Mouse (Mus musculus) left cerebral cortex, postnatal 14 days (tissue): ENCODE data around the gene Pfkm. TPM values are rescaled to one million over a fixed set of nuclear protein-coding genes. Genes with fewer than 3 reads are reported as not detected.

ENCODE experiments used
- DNase-seq, 2 experiments: peaks; one replicate each; pipeline ENCODE4 v3.0.0; 2021 to 2022; ENCODE audit warnings: low spot score in 2 of 2, mixed read lengths in 1 of 2
- intact Hi-C: fragments of 180-260 bp; cut with DNase I; formaldehyde crosslinking; loops from one replicate; pipeline ENCODE4 v1.15.1; 2025
- total RNA-seq, 2 experiments: library from RNA; stranded (reverse); gene quantifications; 2 replicates each; pipeline ENCODE4 v1.2.3; 2021

Pfkm gene
- total RNA-seq, 2 experiments from 2014 or later: 349 to 369 TPM

- intact Hi-C loops: no loop called here
- no peak for DNase-seq
These were observed 39.7 kb downstream of the Pfkm start for GRCm38 (mm10) chr15:98131942-98132655.

- DNase-seq: no peak
- intact Hi-C loops: no loop called here
These were observed 41.1 kb downstream of the Pfkm start for GRCm38 (mm10) chr15:98133471-98133870.

- intact Hi-C loops: no loop called here
- DNase-seq: peak; percentile 43 to 54
These were observed 41.6 kb downstream of the Pfkm start for GRCm38 (mm10) chr15:98134034-98134433.

GRCm38 (mm10) chr15:98134666-98135065 is 42.3 kb downstream of the Pfkm start:
- DNase-seq: peak in 1 of 2 experiments; percentile 31
- intact Hi-C loops: no loop called here

GRCm38 (mm10) chr15:98135671-98136070 is 43.3 kb downstream of the Pfkm start:
- intact Hi-C loops: no loop called here
- DNase-seq: no peak

- no peak for DNase-seq
- intact Hi-C loops: no loop called here
These were observed 44.5 kb downstream of the Pfkm start for GRCm38 (mm10) chr15:98136871-98137270.

GRCm38 (mm10) chr15:98139763-98140162 is 47.4 kb downstream of the Pfkm start:
- DNase-seq: no peak
- intact Hi-C loops: no loop called here

GRCm38 (mm10) chr15:98140809-98141208 is 48.4 kb downstream of the Pfkm start:
- intact Hi-C loops: no loop called here

GRCm38 (mm10) chr15:98142515-98142914 is 50.1 kb downstream of the Pfkm start:
- intact Hi-C loops: no loop called here
- DNase-seq: no peak

More at GRCm38 (mm10) chr15:98140809-98141208, 48.4 kb downstream of the Pfkm start:
- DNase-seq: no peak

GRCm38 (mm10) chr15:98144861-98145507 is 52.6 kb downstream of the Pfkm start:
- intact Hi-C loops: loop anchor here (5.0 kb wide), 1 partner anchor 38 kb away; no protein-coding TSS in a partner anchor
- no peak for DNase-seq

- DNase-seq: peak; percentile 95 to 97
- intact Hi-C loops: loop anchor here (5.0 kb wide), 1 partner anchor 38 kb away; no protein-coding TSS in a partner anchor
These were observed 53.3 kb downstream of the Pfkm start for GRCm38 (mm10) chr15:98145559-98146181.

- no peak for DNase-seq
- intact Hi-C loops: loop anchor here (5.0 kb wide), 1 partner anchor 41 kb away; no protein-coding TSS in a partner anchor
These were observed 56.0 kb downstream of the Pfkm start for GRCm38 (mm10) chr15:98148356-98148755.

- intact Hi-C loops: loop anchor here (5.0 kb wide), 1 partner anchor 42 kb away; no protein-coding TSS in a partner anchor
- no peak for DNase-seq
These were observed 56.8 kb downstream of the Pfkm start for GRCm38 (mm10) chr15:98149166-98149602.

GRCm38 (mm10) chr15:98152916-98153315 is 60.5 kb downstream of the Pfkm start:
- intact Hi-C loops: loop anchor here (5.0 kb wide), 1 partner anchor 61 kb away; the partner anchor contains the start of genes Pfkm and Senp1
- no peak for DNase-seq

GRCm38 (mm10) chr15:98153625-98154024 is 61.2 kb downstream of the Pfkm start:
- intact Hi-C loops: loop anchor here (5.0 kb wide), 1 partner anchor 61 kb away; the partner anchor contains the start of genes Pfkm and Senp1
- DNase-seq: no peak

- intact Hi-C loops: loop anchor here (5.0 kb wide), 1 partner anchor 62 kb away; the partner anchor contains the start of genes Pfkm and Senp1
These were observed 61.8 kb downstream of the Pfkm start for GRCm38 (mm10) chr15:98154146-98154545.

GRCm38 (mm10) chr15:98154631-98155030 is 62.2 kb downstream of the Pfkm start:
- intact Hi-C loops: loop anchor here (5.0 kb wide), 1 partner anchor 62 kb away; the partner anchor contains the start of genes Pfkm and Senp1
- no peak for DNase-seq

More at GRCm38 (mm10) chr15:98154146-98154545, 61.8 kb downstream of the Pfkm start:
- DNase-seq: no peak

- intact Hi-C loops: no loop called here
- no peak for DNase-seq
These were observed 62.9 kb downstream of the Pfkm start for GRCm38 (mm10) chr15:98155272-98155671.

- intact Hi-C loops: no loop called here
These were observed 63.6 kb downstream of the Pfkm start for GRCm38 (mm10) chr15:98155944-98156343.

GRCm38 (mm10) chr15:98157253-98157652 is 64.9 kb downstream of the Pfkm start:
- intact Hi-C loops: no loop called here
- DNase-seq: no peak

More at GRCm38 (mm10) chr15:98155944-98156343, 63.6 kb downstream of the Pfkm start:
- no peak for DNase-seq
